Mouse (Mus musculus): ENCODE data around the gene Tor3a. TPM values are rescaled to one million over a fixed set of nuclear protein-coding genes. Genes with fewer than 3 reads are reported as not detected.
"Not testable (repeated sequence)": the region's sequence is repeated elsewhere in the genome, so short reads cannot be mapped to it uniquely, and the experiment has no call there.

The Tor3a gene
- total RNA-seq, 4 experiments from 2014 or later, result 8.2 to 11.9 (median 8.7) TPM

GRCm38 (mm10) chr1:156672720-156673475 is 1.3 kb downstream of the Tor3a start:
- DNase-seq (ENCODE audit: low spot score in 2 of 2), result no peak

GRCm38 (mm10) chr1:156671921-156672320 is 2.2 kb downstream of the Tor3a start:
- no peak for DNase-seq (ENCODE audit: low spot score in 2 of 2)

- DNase-seq (ENCODE audit: low spot score in 2 of 2), result no peak
Observed at GRCm38 (mm10) chr1:156669208-156669983, 4.8 kb downstream of the Tor3a start.

- no peak for DNase-seq (ENCODE audit: low spot score in 2 of 2)
Observed at GRCm38 (mm10) chr1:156668602-156669001, 5.6 kb downstream of the Tor3a start.

GRCm38 (mm10) chr1:156667141-156667926 is 6.8 kb downstream of the Tor3a start:
- DNase-seq (ENCODE audit: low spot score in 2 of 2), result no peak

GRCm38 (mm10) chr1:156665777-156666176 is 8.4 kb downstream of the Tor3a start:
- DNase-seq (ENCODE audit: low spot score in 2 of 2), result no peak

GRCm38 (mm10) chr1:156660660-156661236 is 13.4 kb downstream of the Tor3a start:
- DNase-seq (ENCODE audit: low spot score in 2 of 2), result not testable (repeated sequence)

GRCm38 (mm10) chr1:156659906-156660659 is 14.1 kb downstream of the Tor3a start:
- DNase-seq (ENCODE audit: low spot score in 2 of 2), result no peak

- no peak for DNase-seq (ENCODE audit: low spot score in 2 of 2)
Observed at GRCm38 (mm10) chr1:156658676-156659075, 15.5 kb downstream of the Tor3a start.

GRCm38 (mm10) chr1:156657523-156657922 is 16.6 kb downstream of the Tor3a start:
- DNase-seq (ENCODE audit: low spot score in 2 of 2), result no peak

- no peak for DNase-seq (ENCODE audit: low spot score in 2 of 2)
Observed at GRCm38 (mm10) chr1:156654735-156655530, 19.2 kb downstream of the Tor3a start.

- DNase-seq (ENCODE audit: low spot score in 2 of 2), result no peak
Observed at GRCm38 (mm10) chr1:156652189-156652822, 21.9 kb downstream of the Tor3a start.

GRCm38 (mm10) chr1:156650631-156651030 is 23.5 kb downstream of the Tor3a start:
- no peak for DNase-seq (ENCODE audit: low spot score in 2 of 2)

- no peak for DNase-seq (ENCODE audit: low spot score in 2 of 2)
Observed at GRCm38 (mm10) chr1:156648705-156649104, 25.5 kb downstream of the Tor3a start.

GRCm38 (mm10) chr1:156645971-156646370 is 28.2 kb downstream of the Tor3a start:
- DNase-seq (ENCODE audit: low spot score in 2 of 2), result no peak

GRCm38 (mm10) chr1:156644780-156645523 is 29.2 kb downstream of the Tor3a start:
- no peak for DNase-seq (ENCODE audit: low spot score in 2 of 2)

- no peak for DNase-seq (ENCODE audit: low spot score in 2 of 2)
Observed at GRCm38 (mm10) chr1:156644061-156644460, 30.1 kb downstream of the Tor3a start.

- DNase-seq (ENCODE audit: low spot score in 2 of 2), result no peak
Observed at GRCm38 (mm10) chr1:156642813-156643212, 31.3 kb downstream of the Tor3a start.

- no peak for DNase-seq (ENCODE audit: low spot score in 2 of 2)
Observed at GRCm38 (mm10) chr1:156641808-156642207, 32.3 kb downstream of the Tor3a start.
